Mouse (Mus musculus) megakaryocyte, embryonic 14.5 days (primary cell): ENCODE results near the gene Jhy.

Experiments used
- FLI1 ChIP-seq: IDR thresholded peaks from 2 replicates; pipeline ENCODE4 v1.6.1; 2012; ENCODE audit warnings: low read length, inconsistent platforms, mixed read lengths
- GATA1 ChIP-seq: IDR thresholded peaks from 3 replicates; pipeline ENCODE4 v1.6.1; 2012; ENCODE audit warnings: mixed read lengths, low read length, inconsistent platforms, borderline replicate concordance

- TF ChIP-seq FLI1 (no peak), GATA1 (no peak)
Measured at GRCm38 (mm10) chr9:40871369-40872155, 92.4 kb downstream of the Jhy start.
